Mouse (Mus musculus) lung, postnatal 14 days (tissue): ENCODE measurements around the gene Prima1.

Experiments
- DNase-seq: peaks from one replicate; pipeline ENCODE4 v3.0.0; 2021

Gene Prima1

DNA sequence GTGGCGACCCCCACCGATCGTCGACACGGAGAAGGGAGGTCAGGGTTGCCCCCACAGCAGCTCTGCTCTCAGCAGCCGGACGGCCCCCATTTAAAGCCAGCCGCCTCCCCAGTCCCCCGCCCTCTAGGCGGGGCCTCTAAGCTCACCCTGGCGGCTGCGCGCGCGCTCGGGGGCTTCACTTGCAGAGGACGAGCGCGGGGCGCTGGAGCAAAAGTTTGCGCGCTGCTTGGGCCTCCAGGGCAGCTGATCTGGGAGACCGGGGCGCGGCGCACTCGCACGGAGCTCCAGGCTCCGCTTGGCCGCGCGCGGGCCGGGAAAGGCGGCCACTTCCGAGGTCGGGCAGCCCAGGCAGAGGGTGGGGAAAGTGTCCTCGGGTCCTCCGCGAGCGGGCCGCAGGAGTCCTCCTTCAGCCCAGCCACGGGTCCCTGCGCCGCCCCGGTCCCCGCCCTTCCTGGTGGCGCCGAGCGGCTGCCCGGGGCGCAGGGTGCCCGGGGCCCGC lies at the start of gene Prima1:
Gene Prima1, minus strand, starts transcription at position 68 of the 499 bp plus-strand sequence.
- peak; percentile 54 for DNase-seq

- DNase-seq, result no peak
These were observed 45.3 kb upstream of the Prima1 start for GRCm38 (mm10) chr12:103287276-103287675.

DNA sequence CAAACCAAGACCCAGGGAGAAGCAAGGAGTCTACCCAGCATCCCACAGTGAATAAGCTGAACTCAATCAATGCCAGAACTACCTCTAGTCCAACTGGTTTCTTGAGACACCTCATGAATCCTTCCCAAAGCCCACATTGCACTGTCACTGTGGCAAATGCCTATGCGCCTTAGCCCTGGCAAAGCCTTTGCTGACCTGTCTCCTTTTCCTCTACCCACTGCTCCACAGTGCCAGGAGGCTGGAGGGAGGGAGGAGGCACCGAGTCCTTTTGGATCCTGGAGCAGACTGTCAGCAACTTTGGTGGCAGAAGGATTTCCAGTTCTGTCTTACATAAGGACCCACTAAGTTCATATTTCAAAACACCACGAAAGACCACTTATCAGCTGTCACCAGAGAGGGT lies 41.5 kb upstream of the Prima1 start:
- no peak for DNase-seq

- DNase-seq, result no peak
These were observed 41.0 kb upstream of the Prima1 start for GRCm38 (mm10) chr12:103282936-103283335.

- DNase-seq, result peak; percentile 49
These were observed 40.0 kb upstream of the Prima1 start for GRCm38 (mm10) chr12:103281912-103282311.

- DNase-seq, result no peak
These were observed 39.5 kb upstream of the Prima1 start for GRCm38 (mm10) chr12:103281491-103281890.

DNA sequence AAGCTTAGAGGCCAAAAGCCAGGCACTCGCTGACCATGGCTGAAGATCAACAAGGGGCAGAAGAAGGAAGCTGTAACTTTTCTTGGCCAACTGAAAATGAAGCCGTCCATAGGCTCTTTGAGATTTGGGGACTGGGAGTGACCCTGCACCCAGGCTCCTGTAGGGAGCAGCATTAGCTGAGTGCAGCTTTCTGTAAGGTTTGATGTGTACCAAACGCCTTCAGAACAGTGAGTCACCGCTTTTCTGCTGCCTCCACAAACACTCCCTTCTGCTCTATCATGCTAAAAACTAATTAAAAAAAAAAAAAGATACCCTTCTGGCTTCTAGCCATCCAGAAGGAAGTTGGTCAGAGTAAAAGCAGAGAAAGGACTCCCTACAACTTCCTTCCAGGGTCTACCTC lies 34.5 kb upstream of the Prima1 start:
- no peak for DNase-seq

DNA sequence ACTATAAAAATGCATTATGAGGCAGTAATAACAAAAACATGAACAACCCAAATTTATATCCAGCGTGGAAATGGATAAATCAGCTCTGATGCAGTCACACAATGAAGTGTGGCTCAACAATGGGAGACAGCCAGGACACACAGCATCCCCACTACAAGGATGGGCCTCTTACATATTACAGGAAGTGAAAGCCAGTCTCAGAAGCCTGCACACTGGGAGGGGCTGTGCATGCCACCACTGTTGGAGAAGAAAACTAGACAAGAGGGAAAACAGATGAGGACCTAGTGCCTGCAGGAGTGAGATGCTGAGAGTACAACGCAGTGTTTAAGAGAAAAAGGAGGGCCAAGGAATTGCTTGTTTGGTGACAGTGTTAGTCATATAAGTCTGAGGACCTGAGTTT lies 31.8 kb upstream of the Prima1 start:
- no peak for DNase-seq

DNA sequence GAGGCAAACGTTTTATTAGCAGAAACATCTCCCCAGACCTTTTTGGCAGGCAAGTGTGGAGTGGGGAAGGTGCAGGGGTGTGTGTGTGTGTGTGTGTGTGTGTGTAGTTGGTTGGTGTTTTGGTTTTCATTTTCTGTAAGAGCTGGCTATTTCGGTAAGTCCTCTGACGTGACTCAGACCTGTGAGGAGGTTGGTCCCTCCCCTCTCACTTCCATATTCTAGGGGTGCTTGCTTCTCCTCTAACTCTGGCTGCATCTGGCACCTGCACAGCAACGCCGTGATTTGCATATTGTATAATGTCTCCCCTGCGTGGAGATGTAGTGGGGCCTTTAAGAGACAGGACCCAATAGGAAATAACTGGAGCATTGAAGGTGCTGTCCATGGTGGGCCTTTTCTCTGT lies 31.1 kb upstream of the Prima1 start:
- no peak for DNase-seq

DNA sequence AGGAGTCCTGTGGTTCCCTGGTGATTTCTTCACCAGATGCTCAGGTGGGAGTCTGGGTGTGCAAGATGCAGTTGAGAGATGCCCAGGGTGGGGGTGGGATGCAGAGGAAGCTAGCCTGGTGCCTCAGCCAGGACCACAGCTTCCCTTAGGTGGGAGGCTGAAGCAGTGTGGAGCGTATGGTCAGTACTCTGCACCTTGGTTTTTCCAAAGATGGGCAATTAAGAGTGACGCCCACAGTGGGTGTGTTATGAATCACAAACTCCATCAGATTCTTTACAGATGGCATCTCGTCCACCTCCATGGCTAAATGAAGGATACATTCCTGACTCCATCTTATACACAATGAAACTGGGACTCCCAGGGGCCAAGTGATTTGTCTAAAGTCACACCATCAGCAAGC lies 30.2 kb upstream of the Prima1 start:
- DNase-seq, result no peak

DNA sequence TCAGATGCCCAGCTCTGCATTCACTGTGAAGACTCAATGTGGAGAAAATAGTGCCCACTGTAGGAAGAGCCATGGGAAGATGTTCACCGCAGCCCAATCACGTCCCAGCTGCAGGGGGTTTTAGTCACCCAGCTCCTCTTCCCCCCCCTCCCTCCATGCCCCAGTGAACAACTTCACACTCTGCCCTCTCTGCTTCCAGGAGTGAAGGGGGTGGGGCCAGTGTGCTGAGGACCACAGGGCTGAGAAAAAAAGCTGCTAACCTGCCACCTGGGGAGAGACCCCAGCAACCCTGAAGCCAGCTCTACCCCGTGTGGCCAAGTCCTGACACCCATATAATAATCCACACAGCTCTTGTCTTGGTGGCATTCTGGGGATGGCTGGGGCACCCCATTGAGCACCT lies 24.7 kb upstream of the Prima1 start:
- no peak for DNase-seq

DNA sequence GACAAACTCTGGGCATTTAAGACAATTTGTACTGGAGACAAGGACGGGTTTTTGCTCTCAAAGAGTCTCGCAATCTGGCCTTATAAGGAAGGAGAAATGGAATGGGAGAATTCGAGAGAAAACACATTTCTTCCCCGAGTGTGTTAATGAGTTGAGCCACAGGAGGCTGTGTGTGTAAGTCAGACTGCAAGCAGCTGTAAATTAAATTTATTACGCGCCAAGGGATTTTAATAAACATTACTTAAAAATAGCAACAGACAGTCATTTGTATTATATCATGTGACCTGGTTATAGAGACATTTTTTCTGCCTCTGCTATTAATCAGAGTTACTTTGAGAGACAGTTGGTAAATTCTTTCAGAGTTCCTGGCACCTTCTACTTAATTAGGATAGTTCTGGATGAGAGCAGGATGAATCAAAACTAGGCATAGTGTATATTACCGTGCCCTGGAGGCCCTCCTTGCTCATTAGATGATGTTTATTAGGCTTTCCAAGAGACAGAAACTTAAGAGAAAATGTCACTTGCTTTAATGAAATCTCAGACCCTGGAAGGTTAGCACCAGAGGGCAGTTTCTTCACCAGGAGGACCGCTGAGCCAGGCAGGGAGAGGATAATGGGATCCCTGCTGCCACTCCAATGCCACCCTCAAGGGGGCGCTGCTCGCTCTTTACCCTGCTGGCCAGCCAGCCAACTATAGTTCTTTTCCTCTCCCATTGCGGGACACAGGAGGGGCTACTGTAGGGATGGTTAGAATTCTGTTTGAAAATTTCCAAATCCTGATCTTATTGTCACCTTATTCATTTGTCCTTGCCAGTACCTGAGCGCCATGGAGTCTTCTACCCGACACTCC lies 20.3 kb upstream of the Prima1 start:
- peak; percentile 36 for DNase-seq

DNA sequence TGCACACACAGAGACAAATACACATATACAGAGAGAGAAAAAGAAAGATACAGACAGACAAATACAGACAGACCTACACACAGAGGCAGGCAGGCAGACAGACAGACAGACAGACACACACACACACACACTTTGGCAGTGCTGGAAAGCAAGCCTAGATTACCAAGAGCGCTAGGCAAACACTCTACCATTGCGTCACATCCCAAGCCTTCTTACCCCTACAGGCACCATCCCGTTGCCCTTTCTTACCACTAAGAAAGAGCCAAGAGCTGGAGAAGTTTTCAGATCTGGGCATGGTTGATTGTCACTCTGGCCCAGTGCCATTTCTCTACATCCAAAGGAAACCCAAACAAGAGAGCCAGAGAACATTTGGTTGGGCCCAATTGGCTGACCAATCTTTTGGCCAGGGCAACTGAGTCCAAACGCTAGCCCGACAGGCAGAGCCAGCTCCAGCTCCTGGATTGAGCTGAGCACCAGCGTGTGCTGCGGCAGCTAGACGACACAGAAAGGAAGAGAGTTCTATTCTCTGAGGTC lies 11.0 kb upstream of the Prima1 start:
- DNase-seq, result peak; percentile 25

- no peak for DNase-seq
These were observed 9.2 kb upstream of the Prima1 start for GRCm38 (mm10) chr12:103251151-103251550.

DNA sequence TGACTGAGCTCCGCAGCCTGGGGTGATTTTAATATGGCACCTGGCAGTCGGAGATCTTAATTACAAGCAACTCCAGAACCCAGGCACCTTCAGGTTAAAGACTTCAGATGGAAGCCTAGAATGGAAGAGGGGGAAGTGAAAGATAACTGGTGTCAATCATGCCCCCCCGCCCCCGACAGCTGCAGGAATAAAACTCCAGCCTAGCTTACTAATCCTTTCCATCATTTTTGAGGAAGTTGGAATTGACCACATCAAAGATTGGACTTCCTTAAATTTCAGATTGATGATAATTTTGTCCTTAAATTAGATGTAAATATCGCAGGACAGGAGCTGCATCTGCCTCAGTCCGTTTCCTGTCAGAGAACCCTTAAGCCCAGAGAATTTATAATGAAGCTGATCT lies 8.4 kb upstream of the Prima1 start:
- no peak for DNase-seq

DNA sequence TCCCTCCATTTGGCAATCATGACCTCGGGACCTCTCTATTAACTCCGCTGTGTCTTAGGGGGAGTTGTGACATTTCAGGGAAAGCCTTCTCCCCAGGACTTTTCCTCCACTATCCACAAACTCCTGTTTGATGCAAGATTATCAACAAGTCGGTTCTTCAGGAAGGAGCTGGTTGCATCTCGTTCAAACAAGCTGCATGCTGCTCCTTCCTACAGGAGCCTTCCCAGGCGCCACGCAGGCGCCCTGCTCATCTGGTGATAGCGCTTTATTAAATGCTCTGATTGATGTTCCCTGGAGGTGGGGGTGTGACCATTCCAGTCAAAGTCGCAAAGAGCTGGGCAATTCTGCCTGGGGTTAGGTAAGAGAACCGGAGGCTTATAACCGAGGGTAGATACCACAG lies 1.1 kb upstream of the Prima1 start:
- DNase-seq, result no peak

GRCm38 (mm10) chr12:103242591-103243025 lies 658 bp upstream of the Prima1 start:
- peak; percentile 29 for DNase-seq

DNA sequence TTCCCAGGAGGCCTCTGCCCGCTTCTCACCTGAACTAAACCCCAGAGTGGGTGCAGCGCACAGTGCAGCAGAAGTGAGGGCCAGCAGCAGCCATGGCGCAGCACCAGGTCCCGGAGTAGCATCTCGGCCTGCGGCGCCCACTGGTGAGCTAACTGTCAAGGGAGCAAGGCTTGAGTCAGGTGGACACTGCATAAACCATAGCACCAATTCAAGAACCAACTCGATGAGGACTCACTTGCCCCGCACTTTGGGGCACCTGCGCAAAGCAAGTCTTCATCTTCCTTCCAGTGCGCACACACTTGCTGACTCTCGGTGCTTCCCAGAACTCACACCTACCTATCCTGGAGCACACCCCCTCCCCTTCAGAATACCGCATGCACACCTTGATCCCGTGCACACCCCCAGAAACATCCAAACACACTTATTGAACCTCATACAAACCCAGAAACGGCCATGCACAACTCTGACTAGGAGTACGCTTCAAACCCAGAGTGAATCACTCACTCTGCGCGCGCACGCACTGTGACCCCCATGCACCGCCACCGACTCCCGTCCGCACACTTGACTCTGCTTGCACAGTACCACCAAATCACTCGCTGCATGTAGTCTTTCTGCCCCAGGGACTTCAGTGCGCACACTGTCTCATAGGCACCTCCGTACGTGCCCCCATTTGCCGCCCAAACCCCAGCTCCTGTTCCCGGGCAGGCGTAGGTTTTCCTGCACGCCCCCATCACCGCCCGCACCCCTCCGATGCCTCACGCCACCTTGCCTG lies 453 bp downstream of the Prima1 start:
- no peak for DNase-seq

DNA sequence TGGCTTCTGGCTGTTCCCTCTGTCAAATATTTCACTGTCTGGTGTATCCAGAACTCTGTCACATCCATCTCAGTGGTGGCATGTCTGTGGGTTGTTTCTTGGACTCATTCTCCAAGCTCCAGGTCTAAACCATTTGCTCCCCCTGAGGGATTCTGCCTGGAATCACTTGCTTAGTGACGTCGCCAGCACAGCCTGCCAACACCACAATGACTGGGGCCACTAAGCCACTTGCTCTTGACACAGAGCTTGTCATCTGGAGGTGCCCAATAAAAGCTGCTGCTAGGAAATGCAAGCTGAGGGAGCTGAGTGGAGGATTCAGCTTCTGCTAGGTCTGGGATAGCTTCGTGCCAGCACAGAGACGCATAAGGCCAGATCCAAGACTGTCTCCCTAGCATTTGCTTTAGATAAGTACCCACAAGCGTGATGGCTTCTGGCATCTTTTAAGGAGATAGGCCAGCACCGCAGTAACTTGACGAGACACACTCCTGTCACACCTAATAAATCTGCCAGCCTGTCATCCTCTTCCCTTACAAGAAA lies 3.0 kb downstream of the Prima1 start:
- DNase-seq, result no peak

GRCm38 (mm10) chr12:103235856-103236255 lies 6.1 kb downstream of the Prima1 start:
- DNase-seq, result no peak

DNA sequence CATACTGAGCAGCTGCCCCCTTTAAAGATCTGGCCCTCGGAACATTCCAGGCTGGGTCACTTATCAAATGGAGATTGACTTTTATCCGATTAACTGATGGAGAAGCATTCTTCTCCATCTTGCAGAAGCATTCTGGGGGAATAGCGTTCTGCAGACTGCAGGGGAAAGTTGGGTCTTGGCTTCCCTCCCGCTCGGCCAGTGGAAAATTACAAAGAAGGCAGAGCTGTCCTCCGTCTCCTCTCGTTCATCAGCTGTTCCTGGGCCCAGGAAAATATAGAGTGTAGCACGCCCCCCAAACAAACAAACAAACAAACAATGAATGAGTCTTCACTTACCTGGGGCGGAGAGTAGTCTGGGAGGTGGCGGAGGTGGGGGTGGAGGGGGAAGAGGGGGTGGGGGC lies 6.7 kb downstream of the Prima1 start:
- DNase-seq, result no peak

DNA sequence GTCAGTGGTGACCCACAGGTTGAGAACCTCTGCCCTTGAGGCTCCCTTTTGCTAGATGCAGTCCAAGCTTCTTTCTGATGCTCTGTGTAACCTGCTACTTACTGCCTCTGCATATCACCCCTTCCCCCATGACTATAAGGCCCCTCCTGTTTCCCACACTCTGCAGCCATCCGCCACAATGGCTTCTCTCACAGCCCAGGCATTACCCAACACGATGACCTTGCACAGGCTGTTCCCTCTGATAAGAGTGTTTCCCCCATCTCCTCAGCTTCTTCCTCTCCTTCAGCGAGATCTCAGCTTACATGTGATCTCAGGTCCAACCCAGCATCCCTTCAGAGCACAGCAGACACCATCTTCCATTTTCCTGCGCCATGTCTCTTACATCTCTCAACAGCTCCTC lies 12.9 kb downstream of the Prima1 start:
- no peak for DNase-seq

DNA sequence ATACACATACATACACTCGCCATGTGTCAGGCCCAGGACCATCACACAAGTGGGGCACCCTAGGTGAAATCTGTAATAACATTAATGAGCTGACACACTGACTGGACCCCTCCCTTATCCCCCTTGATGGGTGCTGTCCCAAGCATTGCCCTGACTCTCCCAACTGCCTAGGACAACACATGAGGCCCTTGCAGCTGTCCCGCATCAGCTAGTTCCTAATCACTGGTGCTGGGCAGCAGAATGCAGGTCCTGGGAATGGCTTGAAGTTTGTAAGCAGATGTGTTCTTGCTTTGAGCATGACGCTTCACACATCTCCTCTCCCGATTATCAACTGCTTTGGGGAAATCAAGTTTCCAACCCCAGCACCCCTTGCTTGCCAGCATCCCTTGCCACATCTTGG lies 15.8 kb downstream of the Prima1 start:
- peak; percentile 14 for DNase-seq
